Mouse (Mus musculus): ENCODE results near the gene Slc4a1. TPM values are rescaled to one million over a fixed set of nuclear protein-coding genes. Genes with fewer than 3 reads are reported as not detected.

The Slc4a1 gene
- total and polyA plus RNA-seq, 3 experiments, result 0.42 to 10.3 (median 4.4) TPM

GRCm38 (mm10) chr11:102370285-102370684 is 4.3 kb upstream of the Slc4a1 start:
- TF ChIP-seq CTCF (IDR thresholded peaks at IDR 0.05), result no peak
- TF ChIP-seq EP300 (IDR thresholded peaks at IDR 0.05; ENCODE audit: insufficient read depth, low read depth, low read length), result no peak
- TF ChIP-seq POLR2A (IDR thresholded peaks at IDR 0.05; ENCODE audit: insufficient read depth, low read depth, low read length), result no peak
- Histone ChIP-seq H3K4me3 (no peak overlapping the region), H3K27me3 (ENCODE audit: control insufficient read depth, insufficient read depth, low read length) (no peaks in the 10 kb centered on the region), H3K27ac (no peak overlapping the region), H3K4me1 (ENCODE audit: control insufficient read depth, insufficient read depth, low read length) (peaks cover 3% of the 10 kb centered on the region), H3K79me2 (replicated peaks; ENCODE audit: control insufficient read depth, insufficient read depth, low read length) (no peaks in the 10 kb centered on the region), H3K36me3 (ENCODE audit: control insufficient read depth, insufficient read depth, low read length) (no peaks in the 10 kb centered on the region), H3K9ac (ENCODE audit: low read depth, low read length) (no peak overlapping the region)
- no peak for DNase-seq
- intact Hi-C loops (cut with DNase I), result no loop called here
- WGBS, result 39% methylated on average over 7 of the region's 7 CpGs

GRCm38 (mm10) chr11:102369263-102369662 is 3.3 kb upstream of the Slc4a1 start:
- Histone ChIP-seq H3K27me3 (ENCODE audit: control insufficient read depth, insufficient read depth, low read length) (no peaks in the 10 kb centered on the region), H3K4me1 (ENCODE audit: control insufficient read depth, insufficient read depth, low read length) (no peaks in the 10 kb centered on the region), H3K79me2 (replicated peaks; ENCODE audit: control insufficient read depth, insufficient read depth, low read length) (no peaks in the 10 kb centered on the region), H3K4me3 (no peak overlapping the region), H3K27ac (no peak overlapping the region), H3K36me3 (ENCODE audit: control insufficient read depth, insufficient read depth, low read length) (no peaks in the 10 kb centered on the region), H3K9ac (ENCODE audit: low read depth, low read length) (no peak overlapping the region)
- intact Hi-C loops (cut with DNase I), result no loop called here
- no peak for DNase-seq
- WGBS, result 75% methylated on average over 4 of the region's 4 CpGs
- no peak for TF ChIP-seq POLR2A (IDR thresholded peaks at IDR 0.05; ENCODE audit: insufficient read depth, low read depth, low read length)
- no peak for TF ChIP-seq EP300 (IDR thresholded peaks at IDR 0.05; ENCODE audit: insufficient read depth, low read depth, low read length)
- TF ChIP-seq CTCF (IDR thresholded peaks at IDR 0.05), result no peak

- Histone ChIP-seq H3K27ac (no peak overlapping the region), H3K4me1 (ENCODE audit: control insufficient read depth, insufficient read depth, low read length) (no peaks in the 10 kb centered on the region), H3K36me3 (ENCODE audit: control insufficient read depth, insufficient read depth, low read length) (no peaks in the 10 kb centered on the region), H3K4me3 (no peak overlapping the region), H3K79me2 (replicated peaks; ENCODE audit: control insufficient read depth, insufficient read depth, low read length) (no peaks in the 10 kb centered on the region), H3K9ac (ENCODE audit: low read depth, low read length) (no peak overlapping the region), H3K27me3 (ENCODE audit: control insufficient read depth, insufficient read depth, low read length) (no peaks in the 10 kb centered on the region)
- intact Hi-C loops (cut with DNase I), result no loop called here
- DNase-seq, result no peak
- 80% methylated on average over 5 of the region's 5 CpGs for WGBS
- TF ChIP-seq POLR2A (IDR thresholded peaks at IDR 0.05; ENCODE audit: insufficient read depth, low read depth, low read length) (no peak), EP300 (IDR thresholded peaks at IDR 0.05; ENCODE audit: insufficient read depth, low read depth, low read length) (no peak), CTCF (IDR thresholded peaks at IDR 0.05) (no peak)
Measured at GRCm38 (mm10) chr11:102368347-102368746, 2.3 kb upstream of the Slc4a1 start.

GRCm38 (mm10) chr11:102367504-102368280 is 1.7 kb upstream of the Slc4a1 start:
- Histone ChIP-seq H3K79me2 (replicated peaks; ENCODE audit: control insufficient read depth, insufficient read depth, low read length) (no peaks in the 10 kb centered on the region), H3K4me1 (ENCODE audit: control insufficient read depth, insufficient read depth, low read length) (no peaks in the 10 kb centered on the region), H3K36me3 (ENCODE audit: control insufficient read depth, insufficient read depth, low read length) (no peaks in the 10 kb centered on the region), H3K4me3 (no peak overlapping the region), H3K27me3 (ENCODE audit: control insufficient read depth, insufficient read depth, low read length) (no peaks in the 10 kb centered on the region), H3K27ac (no peak overlapping the region), H3K9ac (ENCODE audit: low read depth, low read length) (no peak overlapping the region)
- WGBS, result 67% methylated on average over 9 of the region's 9 CpGs
- intact Hi-C loops (cut with DNase I), result no loop called here
- no peak for TF ChIP-seq EP300 (IDR thresholded peaks at IDR 0.05; ENCODE audit: insufficient read depth, low read depth, low read length)
- no peak for TF ChIP-seq POLR2A (IDR thresholded peaks at IDR 0.05; ENCODE audit: insufficient read depth, low read depth, low read length)
- TF ChIP-seq CTCF (IDR thresholded peaks at IDR 0.05), result no peak
- DNase-seq, result no peak

GRCm38 (mm10) chr11:102365699-102366098 is 304 bp downstream of the Slc4a1 start:
- intact Hi-C loops (cut with DNase I), result no loop called here
- Histone ChIP-seq H3K4me1 (ENCODE audit: control insufficient read depth, insufficient read depth, low read length) (no peaks in the 10 kb centered on the region), H3K27me3 (ENCODE audit: control insufficient read depth, insufficient read depth, low read length) (no peaks in the 10 kb centered on the region), H3K4me3 (no peak overlapping the region), H3K9ac (ENCODE audit: low read depth, low read length) (no peak overlapping the region), H3K27ac (no peak overlapping the region), H3K36me3 (ENCODE audit: control insufficient read depth, insufficient read depth, low read length) (no peaks in the 10 kb centered on the region), H3K79me2 (replicated peaks; ENCODE audit: control insufficient read depth, insufficient read depth, low read length) (no peaks in the 10 kb centered on the region)
- TF ChIP-seq EP300 (IDR thresholded peaks at IDR 0.05; ENCODE audit: insufficient read depth, low read depth, low read length), result no peak
- TF ChIP-seq POLR2A (IDR thresholded peaks at IDR 0.05; ENCODE audit: insufficient read depth, low read depth, low read length), result no peak
- TF ChIP-seq CTCF (IDR thresholded peaks at IDR 0.05), result no peak
- 55% methylated on average over 4 of the region's 4 CpGs for WGBS
- DNase-seq, result no peak

GRCm38 (mm10) chr11:102364570-102365371 is 1.2 kb downstream of the Slc4a1 start:
- TF ChIP-seq EP300 (IDR thresholded peaks at IDR 0.05; ENCODE audit: insufficient read depth, low read depth, low read length) (no peak), POLR2A (IDR thresholded peaks at IDR 0.05; ENCODE audit: insufficient read depth, low read depth, low read length) (no peak), CTCF (IDR thresholded peaks at IDR 0.05) (no peak)
- Histone ChIP-seq H3K4me1 (ENCODE audit: control insufficient read depth, insufficient read depth, low read length) (no peaks in the 10 kb centered on the region), H3K27ac (no peak overlapping the region), H3K4me3 (no peak overlapping the region), H3K9ac (ENCODE audit: low read depth, low read length) (no peak overlapping the region), H3K27me3 (ENCODE audit: control insufficient read depth, insufficient read depth, low read length) (no peaks in the 10 kb centered on the region), H3K79me2 (replicated peaks; ENCODE audit: control insufficient read depth, insufficient read depth, low read length) (no peaks in the 10 kb centered on the region), H3K36me3 (ENCODE audit: control insufficient read depth, insufficient read depth, low read length) (no peaks in the 10 kb centered on the region)
- 72% methylated on average over 14 of the region's 14 CpGs for WGBS
- intact Hi-C loops (cut with DNase I), result no loop called here
- DNase-seq, result no peak

Data from heart, adult 2 months (tissue).